Mouse (Mus musculus): ENCODE results near the gene Ccdc77.

- TF ChIP-seq CTCF (IDR thresholded peaks at IDR 0.05; ENCODE audit: extremely low read depth, insufficient read depth, low read length), result no peak
- TF ChIP-seq POLR2A (IDR thresholded peaks at IDR 0.05; ENCODE audit: extremely low read depth, insufficient read depth, low read length), result peak; percentile 90
Measured at GRCm38 (mm10) chr6:120363688-120364522, at the start of gene Ccdc77, which contains the start of gene Kdm5a.

Measured in cortical plate, adult 2 months (tissue).